Mouse (Mus musculus): ENCODE results near the gene Gdpd3.

Gdpd3 gene

GRCm38 (mm10) chr7:126822741-126823140 is 56.6 kb downstream of the Gdpd3 start:
- no peaks in the 10 kb centered on the region for H3K36me3 ChIP-seq (ENCODE audit: control insufficient read depth, insufficient read depth, low read length, poor library complexity, severe bottlenecking)

GRCm38 (mm10) chr7:126823202-126823711 is 57.1 kb downstream of the Gdpd3 start:
- Histone ChIP-seq H3K27me3 (ENCODE audit: control insufficient read depth, insufficient read depth, low read length, poor library complexity, severe bottlenecking) (no peaks in the 10 kb centered on the region), H3K36me3 (ENCODE audit: control insufficient read depth, insufficient read depth, low read length, poor library complexity, severe bottlenecking) (no peaks in the 10 kb centered on the region)
- DNase-seq (ENCODE audit: low read depth, low spot score) = no peak

More at GRCm38 (mm10) chr7:126822741-126823140, 56.6 kb downstream of the Gdpd3 start:
- no peak for DNase-seq (ENCODE audit: low read depth, low spot score)
- H3K27me3 ChIP-seq (ENCODE audit: control insufficient read depth, insufficient read depth, low read length, poor library complexity, severe bottlenecking) = no peaks in the 10 kb centered on the region

- Histone ChIP-seq H3K27me3 (ENCODE audit: control insufficient read depth, insufficient read depth, low read length, poor library complexity, severe bottlenecking) (no peaks in the 10 kb centered on the region), H3K36me3 (ENCODE audit: control insufficient read depth, insufficient read depth, low read length, poor library complexity, severe bottlenecking) (no peaks in the 10 kb centered on the region)
Observed at GRCm38 (mm10) chr7:126823940-126824339, 57.8 kb downstream of the Gdpd3 start.

More at GRCm38 (mm10) chr7:126823940-126824339, 57.8 kb downstream of the Gdpd3 start:
- no peak for DNase-seq (ENCODE audit: low read depth, low spot score)

Data from splenic B cell, adult 2 months (primary cell).